Mouse (Mus musculus) heart, embryonic 15.5 days (tissue): ENCODE data around the gene Rprml. TPM values are rescaled to one million over a fixed set of nuclear protein-coding genes. Genes with fewer than 3 reads are reported as not detected.

ENCODE experiments used
- ATAC-seq: fragments of 200-750 bp; cut with Nextera tagmentation; replicated peaks from 2 replicates; pipeline ENCODE4 v1.8.0; 2017; ENCODE audit warnings: low read depth, moderate TSS enrichment; ENCODE audit not compliant: insufficient number of reproducible peaks, insufficient read depth, low FRiP score
- H3K27ac ChIP-seq: fragments of 300-500 bp; sonication (generic); 2 replicates; pipeline ENCODE4 v1.5.1; 2015; ENCODE audit warnings: mild to moderate bottlenecking, inconsistent platforms
- H3K27me3 ChIP-seq: fragments of 300-500 bp; sonication (generic); 2 replicates; pipeline ENCODE4 v1.6.1; 2015; ENCODE audit warnings: inconsistent platforms
- H3K36me3 ChIP-seq: fragments of 300-500 bp; sonication (generic); 2 replicates; pipeline ENCODE4 v1.6.1; 2015; ENCODE audit warnings: mild to moderate bottlenecking, inconsistent platforms
- H3K4me1 ChIP-seq: fragments of 300-500 bp; sonication (generic); replicated peaks from 2 replicates; pipeline ENCODE4 v1.6.1; 2015; ENCODE audit warnings: inconsistent platforms
- H3K4me2 ChIP-seq: fragments of 300-500 bp; sonication (generic); 2 replicates; pipeline ENCODE4 v1.6.1; 2015; ENCODE audit warnings: inconsistent platforms, mild to moderate bottlenecking, moderate library complexity
- H3K4me3 ChIP-seq: fragments of 300-500 bp; sonication (generic); 2 replicates; pipeline ENCODE4 v1.5.1; 2015; ENCODE audit warnings: mild to moderate bottlenecking, inconsistent platforms
- H3K9ac ChIP-seq: fragments of 300-500 bp; sonication (generic); 2 replicates; pipeline ENCODE4 v1.6.1; 2015; ENCODE audit warnings: mild to moderate bottlenecking, inconsistent platforms
- H3K9me3 ChIP-seq: fragments of 300-500 bp; sonication (generic); replicated peaks from 2 replicates; pipeline ENCODE4 v1.6.1; 2016; ENCODE audit warnings: inconsistent platforms
- WGBS: fragments of 180-500 bp; shearing (Covaris S2); methylation state at CpG from one replicate; pipeline ENCODE4 v1.1.7; 2015; ENCODE audit warnings: mixed read lengths; 5-methylcytosine and 5-hydroxymethylcytosine counted together
- polyA plus RNA-seq: library from polyadenylated mRNA; unstranded; fragments of >200 nt; fragmentation: Nextera tagmentation; extraction: Ambion mirVana; gene quantifications from 2 replicates; pipeline ENCODE4 v1.2.1, GENCODE M21; 2015

The Rprml gene
- 0.29 TPM in 1 of 2 replicates, not detected in the other for polyA plus RNA-seq

DNA sequence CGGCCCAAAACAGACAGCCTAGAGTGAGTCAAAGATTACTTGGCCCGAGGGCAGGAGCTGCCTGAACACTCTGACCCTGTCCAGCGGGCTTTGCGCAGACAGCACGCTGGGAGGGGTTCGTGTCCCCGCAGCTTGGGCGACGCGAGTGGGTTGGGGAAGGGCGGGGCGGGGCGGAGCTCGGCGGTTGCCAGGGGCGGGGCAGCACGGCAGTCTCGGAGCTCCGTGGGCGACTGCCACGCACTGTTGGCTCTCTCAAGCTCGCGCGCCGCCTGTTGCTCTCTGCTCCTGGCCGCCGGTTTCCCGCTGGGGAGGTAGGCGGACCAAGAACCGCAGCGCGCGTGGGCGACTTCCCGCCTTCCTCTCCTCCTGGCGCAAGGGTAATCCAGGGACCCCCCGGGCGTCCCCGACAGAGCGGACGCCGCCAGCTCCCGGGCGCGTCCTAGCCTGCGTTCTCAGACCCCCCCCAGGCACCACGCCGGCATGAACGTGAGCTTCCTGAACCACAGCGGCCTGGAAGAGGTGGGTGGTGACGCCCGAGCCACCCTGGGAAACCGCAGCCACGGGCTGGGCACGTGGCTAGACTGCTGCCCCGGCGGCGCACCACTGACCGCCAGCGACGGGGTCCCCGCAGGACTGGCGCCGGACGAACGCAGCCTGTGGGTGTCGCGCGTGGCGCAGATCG lies at the start of gene Rprml:
Gene Rprml, plus strand, starts transcription at position 270 of the 682 bp plus-strand sequence.
- no peaks in the 10 kb centered on the region for H3K9me3 ChIP-seq
- peak within 1 kb of the TSS; percentile 59 for H3K4me2 ChIP-seq
- no peak within 1 kb of the TSS for H3K9ac ChIP-seq
- no peak for ATAC-seq
- no peak within 1 kb of the TSS for H3K27ac ChIP-seq
- H3K4me3 ChIP-seq: peak within 1 kb of the TSS; percentile 31
- under 1% methylated on average over 71 of the region's 71 CpGs for WGBS
- no peaks in the 10 kb centered on the region for H3K36me3 ChIP-seq
- peaks cover 13% of the 10 kb centered on the region for H3K4me1 ChIP-seq
- H3K27me3 ChIP-seq: peaks cover 83% of the 10 kb centered on the region

GRCm38 (mm10) chr11:103606611-103607010 lies 42.8 kb upstream of the Rprml start:
- whole genome bisulfite sequencing: 45% methylated on average over 5 of the region's 5 CpGs
- no peak overlapping the region for H3K4me2 ChIP-seq
- no peak for ATAC-seq
- H3K4me1 ChIP-seq: no peaks in the 10 kb centered on the region
- H3K27me3 ChIP-seq: no peaks in the 10 kb centered on the region
- no peaks in the 10 kb centered on the region for H3K36me3 ChIP-seq
- no peaks in the 10 kb centered on the region for H3K9me3 ChIP-seq
- no peak overlapping the region for H3K27ac ChIP-seq
- no peak overlapping the region for H3K9ac ChIP-seq
- H3K4me3 ChIP-seq: no peak overlapping the region

- no peak for ATAC-seq
- H3K4me3 ChIP-seq: no peak overlapping the region
- no peaks in the 10 kb centered on the region for H3K27me3 ChIP-seq
- no peaks in the 10 kb centered on the region for H3K36me3 ChIP-seq
- H3K9me3 ChIP-seq: no peaks in the 10 kb centered on the region
- no peak overlapping the region for H3K9ac ChIP-seq
- no peaks in the 10 kb centered on the region for H3K4me1 ChIP-seq
- no peak overlapping the region for H3K27ac ChIP-seq
- no peak overlapping the region for H3K4me2 ChIP-seq
- 90% methylated on average over 2 of the region's 2 CpGs for whole genome bisulfite sequencing
Observed at GRCm38 (mm10) chr11:103610772-103611171, 38.6 kb upstream of the Rprml start.

- no peaks in the 10 kb centered on the region for H3K27me3 ChIP-seq
- no peaks in the 10 kb centered on the region for H3K9me3 ChIP-seq
- no peaks in the 10 kb centered on the region for H3K4me1 ChIP-seq
- no peak within 1 kb of the TSS for H3K9ac ChIP-seq
- WGBS: 73% methylated on average over 9 of the region's 9 CpGs
- H3K4me2 ChIP-seq: no peak within 1 kb of the TSS
- H3K4me3 ChIP-seq: no peak within 1 kb of the TSS
- H3K36me3 ChIP-seq: no peaks in the 10 kb centered on the region
- H3K27ac ChIP-seq: no peak within 1 kb of the TSS
- no peak for ATAC-seq
Observed at GRCm38 (mm10) chr11:103621040-103621439, 28.3 kb upstream of the Rprml start, which contains the start of gene Gm884. Gene Gm884, minus strand, starts transcription at chr11:103621140.

DNA sequence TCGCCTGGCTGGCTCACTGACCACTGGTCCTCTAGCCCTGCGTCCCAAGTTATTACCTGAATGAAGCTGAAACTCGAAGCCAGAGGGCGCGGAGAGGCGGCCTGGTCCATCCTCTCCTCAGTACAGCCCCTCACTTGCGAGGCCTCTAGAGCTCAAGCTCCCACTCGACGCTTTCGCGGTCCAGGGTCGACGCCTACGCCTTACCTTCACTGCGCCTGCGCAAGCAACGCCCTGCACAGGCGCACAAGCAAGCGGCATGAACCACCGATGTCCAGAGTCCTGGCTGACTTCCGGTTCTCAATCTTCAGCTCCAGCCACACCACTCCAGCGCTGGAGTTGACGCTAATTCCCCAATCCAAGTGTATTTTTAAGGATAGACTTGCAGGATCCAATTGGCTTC lies 21.9 kb upstream of the Rprml start:
- Histone ChIP-seq H3K4me3 (no peak overlapping the region), H3K4me1 (no peaks in the 10 kb centered on the region), H3K27me3 (no peaks in the 10 kb centered on the region), H3K4me2 (no peak overlapping the region), H3K9ac (no peak overlapping the region), H3K9me3 (no peaks in the 10 kb centered on the region), H3K36me3 (no peaks in the 10 kb centered on the region), H3K27ac (no peak overlapping the region)
- no peak for ATAC-seq
- WGBS: 74% methylated on average over 23 of the region's 23 CpGs

GRCm38 (mm10) chr11:103634806-103635205 lies 14.6 kb upstream of the Rprml start:
- no peak overlapping the region for H3K4me2 ChIP-seq
- 81% methylated on average over 7 of the region's 7 CpGs for WGBS
- no peaks in the 10 kb centered on the region for H3K9me3 ChIP-seq
- H3K36me3 ChIP-seq: no peaks in the 10 kb centered on the region
- no peak overlapping the region for H3K27ac ChIP-seq
- no peak overlapping the region for H3K4me3 ChIP-seq
- no peak for ATAC-seq
- no peaks in the 10 kb centered on the region for H3K4me1 ChIP-seq
- peaks cover 33% of the 10 kb centered on the region for H3K27me3 ChIP-seq
- no peak overlapping the region for H3K9ac ChIP-seq

DNA sequence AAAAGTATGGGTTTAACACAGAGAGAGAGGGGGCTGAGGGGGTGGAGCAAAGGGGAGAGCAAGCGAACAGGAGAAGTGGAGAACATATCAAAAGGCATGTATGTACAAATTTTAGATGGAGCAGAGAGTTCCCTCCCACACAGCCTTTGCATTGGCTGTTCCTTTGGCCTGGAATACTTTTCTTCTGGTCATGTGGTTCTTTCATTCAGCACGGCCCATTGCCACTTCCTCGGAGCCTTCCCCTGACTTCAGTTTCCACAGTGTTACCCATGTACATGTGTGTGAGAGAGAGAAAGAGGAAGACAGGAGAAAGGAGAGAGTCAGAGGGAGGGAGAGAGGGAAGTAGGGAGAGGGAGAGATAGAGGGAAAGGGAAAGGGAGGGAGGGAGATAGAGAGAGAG lies 13.9 kb upstream of the Rprml start:
- Histone ChIP-seq H3K4me2 (no peak overlapping the region), H3K4me1 (no peaks in the 10 kb centered on the region), H3K4me3 (no peak overlapping the region), H3K9ac (no peak overlapping the region), H3K36me3 (no peaks in the 10 kb centered on the region), H3K9me3 (no peaks in the 10 kb centered on the region), H3K27ac (no peak overlapping the region), H3K27me3 (peaks cover 40% of the 10 kb centered on the region)
- ATAC-seq: no peak
- 73% methylated on average over 3 of the region's 3 CpGs for WGBS

GRCm38 (mm10) chr11:103636261-103636660 lies 13.1 kb upstream of the Rprml start:
- Histone ChIP-seq H3K27ac (no peak overlapping the region), H3K36me3 (no peaks in the 10 kb centered on the region), H3K4me2 (no peak overlapping the region), H3K9me3 (no peaks in the 10 kb centered on the region), H3K27me3 (peaks cover 46% of the 10 kb centered on the region), H3K9ac (no peak overlapping the region), H3K4me1 (no peaks in the 10 kb centered on the region), H3K4me3 (no peak overlapping the region)
- ATAC-seq: no peak
- 69% methylated on average over 6 of the region's 6 CpGs for WGBS

GRCm38 (mm10) chr11:103638790-103639189 lies 10.6 kb upstream of the Rprml start, which contains the start of gene Lyzl6:
Gene Lyzl6, minus strand, starts transcription at chr11:103638890.
- Histone ChIP-seq H3K4me1 (no peaks in the 10 kb centered on the region), H3K4me3 (no peak within 1 kb of the TSS), H3K9ac (no peak within 1 kb of the TSS), H3K9me3 (no peaks in the 10 kb centered on the region), H3K4me2 (no peak within 1 kb of the TSS), H3K27ac (no peak within 1 kb of the TSS), H3K27me3 (peaks cover 47% of the 10 kb centered on the region), H3K36me3 (no peaks in the 10 kb centered on the region)
- ATAC-seq: no peak
- 57% methylated on average over 3 of the region's 3 CpGs for WGBS

DNA sequence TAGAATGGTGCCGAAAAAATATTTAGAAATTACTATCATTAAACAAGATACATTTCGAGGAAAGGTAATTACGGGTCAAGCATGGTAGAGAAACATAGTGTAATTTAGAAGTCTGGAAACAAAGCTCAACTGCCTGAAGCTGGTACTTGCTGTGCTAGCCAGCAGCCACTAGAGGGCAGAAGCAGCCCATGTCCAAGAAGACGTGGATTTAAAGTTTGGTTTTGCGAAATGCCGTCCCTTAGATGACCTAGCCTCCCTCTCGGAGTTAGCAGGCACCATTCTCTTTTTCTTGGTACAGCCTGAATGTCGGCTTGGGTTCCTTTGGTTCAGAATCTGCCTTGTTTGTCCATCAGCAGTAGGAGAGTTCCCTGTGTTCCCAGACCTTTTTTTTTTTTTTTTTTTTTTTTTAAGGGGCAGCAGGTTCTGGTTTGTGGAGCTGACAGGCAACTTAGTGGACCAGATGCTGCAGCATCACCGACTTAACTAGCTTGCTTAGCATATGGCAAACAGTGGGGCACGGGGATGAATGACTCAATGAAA lies 9.9 kb upstream of the Rprml start:
- Histone ChIP-seq H3K36me3 (no peaks in the 10 kb centered on the region), H3K9ac (no peak overlapping the region), H3K9me3 (no peaks in the 10 kb centered on the region), H3K4me3 (no peak overlapping the region), H3K4me1 (no peaks in the 10 kb centered on the region), H3K27ac (no peak overlapping the region), H3K27me3 (peaks cover 51% of the 10 kb centered on the region), H3K4me2 (no peak overlapping the region)
- WGBS: 3% methylated on average over 10 of the region's 10 CpGs
- ATAC-seq: no peak

- H3K9me3 ChIP-seq: no peaks in the 10 kb centered on the region
- H3K4me3 ChIP-seq: no peak overlapping the region
- no peak overlapping the region for H3K9ac ChIP-seq
- peaks cover 58% of the 10 kb centered on the region for H3K27me3 ChIP-seq
- 65% methylated on average over 9 of the region's 9 CpGs for WGBS
- no peaks in the 10 kb centered on the region for H3K36me3 ChIP-seq
- no peaks in the 10 kb centered on the region for H3K4me1 ChIP-seq
- no peak for ATAC-seq
- H3K27ac ChIP-seq: no peak overlapping the region
- H3K4me2 ChIP-seq: no peak overlapping the region
Observed at GRCm38 (mm10) chr11:103643211-103643610, 6.2 kb upstream of the Rprml start.

GRCm38 (mm10) chr11:103645731-103646130 lies 3.6 kb upstream of the Rprml start:
- Histone ChIP-seq H3K27me3 (peaks cover 58% of the 10 kb centered on the region), H3K9ac (no peak overlapping the region), H3K4me3 (no peak overlapping the region), H3K9me3 (no peaks in the 10 kb centered on the region), H3K36me3 (no peaks in the 10 kb centered on the region), H3K4me1 (peaks cover 13% of the 10 kb centered on the region), H3K27ac (no peak overlapping the region), H3K4me2 (no peak overlapping the region)
- 59% methylated on average over 8 of the region's 8 CpGs for WGBS
- ATAC-seq: no peak
